Mouse (Mus musculus) MEL (cell line): ENCODE data around the gene Gm5901. TPM values are rescaled to one million over a fixed set of nuclear protein-coding genes. Genes with fewer than 3 reads are reported as not detected.

ENCODE experiments used
- DNase-seq: peaks from one replicate; pipeline ENCODE4 v3.0.0; 2011; ENCODE audit warnings: low read depth, low spot score
- H3K27ac ChIP-seq: 2 replicates; pipeline ENCODE4 v1.5.1; 2012; ENCODE audit warnings: low read depth, mild to moderate bottlenecking, control low read depth, low read length, moderate library complexity; ENCODE audit not compliant: control insufficient read depth
- H3K27me3 ChIP-seq, 2 experiments: fragments of 150-350 bp in 1 of 2; sonication (generic) in 1 of 2; 2 replicates each; pipeline ENCODE4 v1.6.1; 2012; ENCODE audit warnings: low read length in 2 of 2, mild to moderate bottlenecking in 2 of 2, improper control_type of control experiment in 1 of 2, moderate library complexity in 1 of 2; ENCODE audit not compliant: insufficient read depth in 2 of 2, control insufficient read depth in 1 of 2
- H3K36me3 ChIP-seq, 2 experiments: 2 replicates each; pipeline ENCODE4 v1.6.1; 2012 to 2014; ENCODE audit warnings: low read length in 2 of 2, improper control_type of control experiment in 1 of 2, inconsistent platforms in 1 of 2, mild to moderate bottlenecking in 1 of 2; ENCODE audit not compliant: insufficient read depth in 2 of 2, control insufficient read depth in 1 of 2
- H3K4me1 ChIP-seq, 2 experiments: fragments of 150-350 bp in 1 of 2; sonication (generic) in 1 of 2; 2 replicates each; pipeline ENCODE4 v1.6.1; 2012; ENCODE audit warnings: low read length in 2 of 2, improper control_type of control experiment in 1 of 2, mild to moderate bottlenecking in 1 of 2; ENCODE audit not compliant: insufficient read depth in 2 of 2, control insufficient read depth in 1 of 2
- H3K4me3 ChIP-seq, 2 experiments: fragments of 150-350 bp in 1 of 2; sonication (generic) in 1 of 2; 2 replicates each; pipeline ENCODE4 v1.5.1; 2012; ENCODE audit warnings: low read depth in 2 of 2, low read length in 2 of 2, mild to moderate bottlenecking in 2 of 2, moderate library complexity in 2 of 2, control low read depth in 1 of 2, improper control_type of control experiment in 1 of 2; ENCODE audit not compliant: control insufficient read depth in 1 of 2, insufficient read depth in 1 of 2
- H3K79me2 ChIP-seq: 2 replicates; pipeline ENCODE4 v1.6.1; 2012; ENCODE audit warnings: mild to moderate bottlenecking, low read length, moderate library complexity; ENCODE audit not compliant: control insufficient read depth, poor library complexity, insufficient read depth
- H3K9ac ChIP-seq: 2 replicates; pipeline ENCODE4 v1.6.1; 2012; ENCODE audit warnings: low read depth, mild to moderate bottlenecking, control low read depth, low read length, moderate library complexity; ENCODE audit not compliant: control insufficient read depth, poor library complexity, severe bottlenecking
- H3K9me3 ChIP-seq: fragments of 150-350 bp; sonication (generic); replicated peaks from 2 replicates; pipeline ENCODE4 v1.6.1; 2012; ENCODE audit warnings: mild to moderate bottlenecking, low read length, improper control_type of control experiment, moderate library complexity; ENCODE audit not compliant: insufficient read depth
- BHLHE40 ChIP-seq: IDR thresholded peaks from 2 replicates; pipeline ENCODE4 v1.6.1; 2012; ENCODE audit warnings: low read depth, mild to moderate bottlenecking, inconsistent platforms, low read length, improper control_type of control experiment, borderline replicate concordance
- ELF1 ChIP-seq: IDR thresholded peaks from 2 replicates; pipeline ENCODE4 v1.6.1; 2014; ENCODE audit warnings: low read depth, mild to moderate bottlenecking, inconsistent platforms, low read length, improper control_type of control experiment, moderate library complexity
- ETS1 ChIP-seq: IDR thresholded peaks from 2 replicates; pipeline ENCODE4 v1.6.1; 2012; ENCODE audit warnings: low read depth, mild to moderate bottlenecking, inconsistent platforms, low read length, improper control_type of control experiment, moderate library complexity
- GABPA ChIP-seq: IDR thresholded peaks from 2 replicates; pipeline ENCODE4 v1.6.1; 2012; ENCODE audit warnings: low read depth, mild to moderate bottlenecking, inconsistent platforms, low read length, improper control_type of control experiment, moderate library complexity
- HCFC1 ChIP-seq: IDR thresholded peaks from 2 replicates; pipeline ENCODE4 v1.6.1; 2012; ENCODE audit warnings: low read depth, mild to moderate bottlenecking, inconsistent platforms, low read length, improper control_type of control experiment, moderate library complexity
- KAT2A ChIP-seq: conservative IDR thresholded peaks from 2 replicates; pipeline ENCODE4 v1.6.1; 2012; ENCODE audit warnings: low read depth, low read length, improper control_type of control experiment, inconsistent platforms
- MAX ChIP-seq: IDR thresholded peaks from 2 replicates; pipeline ENCODE4 v1.6.1; 2011; ENCODE audit warnings: low read length, improper control_type of control experiment
- MEF2A ChIP-seq: IDR thresholded peaks from 2 replicates; pipeline ENCODE4 v1.6.1; 2014; ENCODE audit warnings: low read depth, mild to moderate bottlenecking, inconsistent platforms, low read length, improper control_type of control experiment; ENCODE audit not compliant: poor library complexity, insufficient replicate concordance, severe bottlenecking; ENCODE audit errors: extremely low read depth
- MXI1 ChIP-seq: IDR thresholded peaks from 2 replicates; pipeline ENCODE4 v1.6.1; 2011; ENCODE audit warnings: mild to moderate bottlenecking, low read depth, low read length, improper control_type of control experiment
- MYC ChIP-seq: IDR thresholded peaks from 2 replicates; pipeline ENCODE4 v1.6.1; 2011; ENCODE audit warnings: low read depth, mild to moderate bottlenecking, low read length, improper control_type of control experiment, moderate library complexity
- POLR2A ChIP-seq, 2 experiments: IDR thresholded peaks; 2 replicates each; pipeline ENCODE4 v1.6.1; 2011 to 2012; ENCODE audit warnings: low read length in 2 of 2, mild to moderate bottlenecking in 2 of 2, control low read depth in 1 of 2, improper control_type of control experiment in 1 of 2, low read depth in 1 of 2, moderate library complexity in 1 of 2; ENCODE audit not compliant: control insufficient read depth in 1 of 2, insufficient read depth in 1 of 2, poor library complexity in 1 of 2
- POLR2AphosphoS2 ChIP-seq: IDR thresholded peaks from 2 replicates; pipeline ENCODE4 v1.6.1; 2011; ENCODE audit warnings: low read length, improper control_type of control experiment
- RCOR1 ChIP-seq: IDR thresholded peaks from 2 replicates; pipeline ENCODE4 v1.6.1; 2012; ENCODE audit warnings: low read depth, mild to moderate bottlenecking, inconsistent platforms, low read length, improper control_type of control experiment
- SMC3 ChIP-seq: IDR thresholded peaks from 2 replicates; pipeline ENCODE4 v1.6.1; 2011; ENCODE audit warnings: low read depth, low read length, improper control_type of control experiment
- UBTF ChIP-seq: IDR thresholded peaks from 2 replicates; pipeline ENCODE4 v1.6.1; 2012; ENCODE audit warnings: low read depth, mild to moderate bottlenecking, inconsistent platforms, low read length, improper control_type of control experiment, moderate library complexity, borderline replicate concordance; ENCODE audit not compliant: insufficient read depth
- USF2 ChIP-seq, 2 experiments: IDR thresholded peaks; 2 replicates each; pipeline ENCODE4 v1.6.1; 2011 to 2012; ENCODE audit warnings: improper control_type of control experiment in 2 of 2, low read length in 2 of 2, borderline replicate concordance in 1 of 2, inconsistent platforms in 1 of 2, low read depth in 1 of 2, mild to moderate bottlenecking in 1 of 2; ENCODE audit not compliant: insufficient read depth in 1 of 2
- ZKSCAN1 ChIP-seq: IDR thresholded peaks from 2 replicates; pipeline ENCODE4 v1.6.1; 2012; ENCODE audit warnings: low read depth, mild to moderate bottlenecking, inconsistent platforms, low read length, improper control_type of control experiment, moderate library complexity
- ZNF384 ChIP-seq: IDR thresholded peaks from 2 replicates; pipeline ENCODE4 v1.6.1; 2012; ENCODE audit warnings: low read depth, mild to moderate bottlenecking, inconsistent platforms, low read length, improper control_type of control experiment
- polyA plus RNA-seq, 2 experiments: library from polyadenylated mRNA; stranded (reverse) in 1 of 2; unstranded in 1 of 2; fragments of >175 nt in 1 of 2; fragments of >200 nt in 1 of 2; gene quantifications; 2 replicates each; pipeline versions ENCODE4 v1.2.1 to v1.2.4; 2012; ENCODE audit warnings: low replicate concordance in 2 of 2, low read depth in 1 of 2; ENCODE audit not compliant: insufficient read length in 2 of 2, insufficient read depth in 1 of 2, missing spikeins in 1 of 2
- total RNA-seq: library from RNA; depleted of rRNA; stranded (reverse); fragments of 300-350 nt; gene quantifications from 2 replicates; pipeline ENCODE4 v1.2.3, GENCODE M21; 2012; rRNA removed

Gene Gm5901
- total and polyA plus RNA-seq, 3 experiments = 0.31 to 1.7 TPM; not detected in 1

DNA sequence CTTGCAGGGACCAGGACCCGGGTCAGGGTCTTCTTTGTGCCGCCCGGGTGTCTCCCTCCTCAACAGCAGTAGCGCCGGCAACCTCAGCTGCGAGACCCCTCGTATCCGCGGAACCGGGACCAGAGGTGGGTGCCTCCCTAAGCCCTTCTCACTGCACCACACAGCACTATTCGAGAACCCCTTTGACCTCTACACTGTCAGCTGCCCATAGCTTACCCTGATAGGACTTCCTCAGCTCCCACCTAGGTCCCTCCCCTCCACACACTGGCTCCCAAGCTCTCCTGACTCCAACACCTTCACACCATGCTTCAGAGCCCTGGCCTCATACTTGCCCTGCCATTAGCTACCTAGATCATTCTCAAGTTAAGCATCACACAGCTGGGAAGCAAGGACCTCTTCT lies 51.2 kb downstream of the Gm5901 start:
- H3K4me3 ChIP-seq = no peak overlapping the region
- DNase-seq = no peak
- TF ChIP-seq KAT2A = no peak
- TF ChIP-seq MXI1 = no peak
- no peak for TF ChIP-seq USF2 (IDR thresholded peaks at IDR 0.05; ENCODE audit: borderline replicate concordance in 1 of 2, insufficient read depth in 1 of 2, low read depth in 1 of 2, low read length in 2 of 2)
- TF ChIP-seq MAX = no peak
- no peak for TF ChIP-seq SMC3
- no peak for TF ChIP-seq ZKSCAN1
- TF ChIP-seq MEF2A = no peak
- no peak for TF ChIP-seq RCOR1
- TF ChIP-seq GABPA = no peak
- no peak for TF ChIP-seq HCFC1
- TF ChIP-seq ZNF384 = no peak
- no peak for TF ChIP-seq BHLHE40
- no peak for TF ChIP-seq ETS1
- no peak for TF ChIP-seq MYC
- no peak for TF ChIP-seq UBTF
- no peak for TF ChIP-seq ELF1
- TF ChIP-seq POLR2AphosphoS2 = no peak
- TF ChIP-seq POLR2A (IDR thresholded peaks at IDR 0.05; ENCODE audit: control insufficient read depth in 1 of 2, insufficient read depth in 1 of 2, low read depth in 1 of 2, low read length in 2 of 2, poor library complexity in 1 of 2) = no peak
- H3K79me2 ChIP-seq = no peaks in the 10 kb centered on the region
- no peak overlapping the region for H3K27ac ChIP-seq
- no peaks in the 10 kb centered on the region for H3K4me1 ChIP-seq
- H3K36me3 ChIP-seq = no peaks in the 10 kb centered on the region
- H3K9ac ChIP-seq = no peak overlapping the region
- no peaks in the 10 kb centered on the region for H3K9me3 ChIP-seq
- H3K27me3 ChIP-seq = no peaks in the 10 kb centered on the region; a peak in 1 of 4 replicates

Other genes with a start within 250 kb of the Gm5901 start
- not detected in 2 replicates for gene Olfr683, start 228.0 kb upstream of the Gm5901 start, total RNA-seq
- gene Olfr683, start 228.0 kb upstream of the Gm5901 start, polyA plus RNA-seq = not detected
- gene Olfr684, start 211.4 kb upstream of the Gm5901 start, total RNA-seq = not detected in 2 replicates
- not detected for gene Olfr684, start 211.4 kb upstream of the Gm5901 start, polyA plus RNA-seq
- gene Olfr685, start 189.0 kb upstream of the Gm5901 start, total RNA-seq = not detected in 2 replicates
- gene Olfr685, start 189.0 kb upstream of the Gm5901 start, polyA plus RNA-seq = not detected
- gene Olfr686, start 167.6 kb upstream of the Gm5901 start, total RNA-seq = not detected in 2 replicates
- gene Olfr686, start 167.6 kb upstream of the Gm5901 start, polyA plus RNA-seq = not detected
- not detected in 2 replicates for gene Olfr688, start 86.9 kb upstream of the Gm5901 start, total RNA-seq
- gene Olfr688, start 86.9 kb upstream of the Gm5901 start, polyA plus RNA-seq = not detected
- gene Olfr689, start 63.9 kb upstream of the Gm5901 start, total RNA-seq = not detected in 2 replicates
- not detected for gene Olfr689, start 63.9 kb upstream of the Gm5901 start, polyA plus RNA-seq
- not detected in 2 replicates for gene Olfr690, start 40.9 kb upstream of the Gm5901 start, total RNA-seq
- not detected for gene Olfr690, start 40.9 kb upstream of the Gm5901 start, polyA plus RNA-seq
- gene Olfr691, start 32.8 kb upstream of the Gm5901 start, total RNA-seq = not detected in 2 replicates
- gene Olfr691, start 32.8 kb upstream of the Gm5901 start, polyA plus RNA-seq = not detected
- not detected in 2 replicates for gene Olfr692, start 6.8 kb upstream of the Gm5901 start, total RNA-seq
- gene Olfr692, start 6.8 kb upstream of the Gm5901 start, polyA plus RNA-seq = not detected
- 6.2 and 7.8 TPM in 2 replicates for gene Fam160a2, start 25.0 kb downstream of the Gm5901 start, total RNA-seq
- 10 to 100 TPM in 1 of 2 experiments, not detected in 1; 17.7 TPM for gene Fam160a2, start 25.0 kb downstream of the Gm5901 start, polyA plus RNA-seq
- not detected in 2 replicates for gene Cnga4, start 29.5 kb downstream of the Gm5901 start, total RNA-seq
- not detected for gene Cnga4, start 29.5 kb downstream of the Gm5901 start, polyA plus RNA-seq
- not detected in 2 replicates for gene Cckbr, start 50.7 kb downstream of the Gm5901 start, total RNA-seq
- not detected for gene Cckbr, start 50.7 kb downstream of the Gm5901 start, polyA plus RNA-seq
- gene Cavin3, start 107.3 kb downstream of the Gm5901 start, total RNA-seq = not detected in 2 replicates
- gene Cavin3, start 107.3 kb downstream of the Gm5901 start, polyA plus RNA-seq = not detected
- 17.9 and 22.2 TPM in 2 replicates for gene Smpd1, start 179.3 kb downstream of the Gm5901 start, total RNA-seq
- gene Smpd1, start 179.3 kb downstream of the Gm5901 start, polyA plus RNA-seq = 10 to 100 TPM; 32.3 to 98.7 TPM
- not detected in 2 replicates for gene Apbb1, start 206.6 kb downstream of the Gm5901 start, total RNA-seq
- under 1 TPM in 1 of 2 experiments, not detected in 1; 0.13 TPM for gene Apbb1, start 206.6 kb downstream of the Gm5901 start, polyA plus RNA-seq
- gene Hpx, start 225.1 kb downstream of the Gm5901 start, total RNA-seq = not detected in 2 replicates
- gene Hpx, start 225.1 kb downstream of the Gm5901 start, polyA plus RNA-seq = under 1 TPM in 1 of 2 experiments, not detected in 1; 0.14 TPM